Mouse (Mus musculus): ENCODE data around the gene Crmp1.

Crmp1 gene

DNA sequence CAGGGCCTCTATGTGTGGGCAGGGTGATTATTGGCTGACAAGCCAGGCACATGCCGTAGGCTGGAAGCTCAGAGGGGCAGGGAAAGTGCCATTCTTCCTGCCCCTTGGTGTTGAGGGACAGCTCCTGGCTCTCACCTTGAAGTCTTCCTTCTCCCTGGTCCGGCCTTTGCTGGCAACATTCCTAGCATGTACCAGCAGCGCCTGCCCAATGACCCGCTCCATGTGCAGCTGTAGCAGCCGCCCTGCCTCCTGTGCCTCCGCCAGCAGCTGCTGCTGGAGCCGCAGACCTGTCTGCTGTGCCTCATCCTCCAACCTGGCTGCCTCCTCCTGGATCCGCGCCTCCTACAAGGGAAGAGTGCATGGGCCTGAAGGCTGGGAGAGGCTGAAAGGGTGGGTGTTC lies 68.3 kb downstream of the Crmp1 start:
- DNase-seq: no peak

DNA sequence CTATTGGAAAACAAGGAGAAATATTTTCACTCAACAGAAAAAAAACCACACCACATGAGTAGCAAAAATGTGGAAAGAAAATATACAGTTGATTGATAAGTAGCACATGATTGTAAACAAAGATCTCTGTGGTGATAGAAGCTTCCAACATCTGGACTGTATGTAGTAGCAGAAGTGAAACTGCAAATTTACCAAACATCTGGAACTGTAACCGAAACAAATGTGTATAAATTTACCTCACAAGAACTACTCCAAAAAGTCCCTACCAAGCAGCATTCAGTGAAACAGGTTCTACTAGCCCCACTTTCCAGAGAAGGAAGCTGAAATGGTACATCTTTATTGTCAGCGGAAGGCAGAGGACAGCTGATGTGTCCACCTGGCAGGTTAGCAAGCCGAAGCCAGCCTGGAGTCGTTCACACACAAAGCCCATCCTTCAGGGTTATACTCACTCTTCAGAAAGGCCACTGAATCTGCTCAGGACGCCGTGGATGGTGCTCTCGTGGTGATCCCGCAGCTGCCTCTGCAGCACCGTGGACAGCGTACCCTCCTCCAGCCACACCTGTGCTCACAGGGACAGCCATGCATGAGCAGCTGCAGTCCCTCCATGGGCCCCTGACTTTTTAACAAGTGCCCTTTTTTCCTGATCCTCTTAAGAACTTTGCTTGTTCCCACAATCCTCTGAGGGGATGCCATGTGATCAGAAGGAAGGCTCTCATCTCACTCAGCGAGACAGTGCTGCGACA lies 71.4 kb downstream of the Crmp1 start:
- no peak for DNase-seq

DNA sequence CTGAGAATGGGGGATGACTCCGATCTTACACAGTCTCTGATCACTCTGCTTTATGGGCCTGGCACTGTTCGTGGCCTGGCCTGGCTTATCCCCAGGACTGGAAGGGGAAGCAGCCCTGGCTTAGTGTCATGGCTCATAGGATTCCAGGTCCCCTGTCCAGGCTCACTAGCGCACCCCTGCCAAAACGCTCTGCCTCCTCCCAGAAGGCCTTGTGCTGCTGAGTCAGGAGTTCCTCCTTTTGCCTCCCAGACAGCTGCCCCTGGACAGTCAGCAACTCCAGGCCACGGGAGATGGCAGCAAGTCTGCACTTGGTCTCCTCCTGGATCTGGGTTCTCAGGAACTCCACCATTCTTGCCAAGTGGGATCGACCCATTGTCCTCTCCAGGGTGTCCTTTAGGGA lies 77.0 kb downstream of the Crmp1 start:
- no peak for DNase-seq

DNA sequence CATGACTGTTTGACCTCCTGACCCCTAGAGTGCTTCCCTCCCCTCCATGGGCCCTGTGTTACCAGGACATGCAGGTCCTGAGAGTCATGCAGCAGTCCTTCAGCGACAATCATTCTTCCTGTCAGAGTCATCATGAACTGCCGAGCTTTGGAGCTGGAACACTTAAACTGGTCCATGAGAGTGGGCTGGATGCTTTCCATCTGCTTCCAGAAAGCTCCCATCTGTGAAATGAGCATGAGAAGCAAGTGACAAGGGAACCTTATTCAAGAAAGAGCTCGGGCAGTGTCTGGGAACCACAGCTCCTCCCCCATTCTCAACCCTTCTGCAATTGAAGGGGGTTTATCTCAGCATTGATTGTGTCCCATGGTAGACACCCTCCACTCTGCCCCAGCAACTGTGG lies 78.4 kb downstream of the Crmp1 start:
- DNase-seq: no peak

DNA sequence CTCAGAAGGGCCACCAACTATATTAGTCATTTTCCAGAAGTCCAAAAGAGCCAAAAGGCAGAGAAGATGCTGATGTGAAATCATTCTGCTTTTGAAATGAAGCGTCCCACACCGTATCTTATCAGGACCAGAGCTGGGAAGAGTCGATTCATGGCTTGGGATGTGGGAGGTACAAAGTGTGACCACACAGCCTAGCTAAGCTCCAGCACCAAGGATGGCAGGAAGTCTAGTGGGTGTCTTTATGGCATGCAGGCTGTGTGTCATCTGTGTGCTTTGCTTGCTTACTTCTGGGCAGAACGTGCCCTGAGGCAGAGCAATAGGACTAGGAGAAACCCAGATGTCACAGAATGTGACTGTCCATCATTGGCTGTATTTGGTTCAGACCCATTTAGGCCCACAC lies 79.0 kb downstream of the Crmp1 start:
- no peak for DNase-seq

DNA sequence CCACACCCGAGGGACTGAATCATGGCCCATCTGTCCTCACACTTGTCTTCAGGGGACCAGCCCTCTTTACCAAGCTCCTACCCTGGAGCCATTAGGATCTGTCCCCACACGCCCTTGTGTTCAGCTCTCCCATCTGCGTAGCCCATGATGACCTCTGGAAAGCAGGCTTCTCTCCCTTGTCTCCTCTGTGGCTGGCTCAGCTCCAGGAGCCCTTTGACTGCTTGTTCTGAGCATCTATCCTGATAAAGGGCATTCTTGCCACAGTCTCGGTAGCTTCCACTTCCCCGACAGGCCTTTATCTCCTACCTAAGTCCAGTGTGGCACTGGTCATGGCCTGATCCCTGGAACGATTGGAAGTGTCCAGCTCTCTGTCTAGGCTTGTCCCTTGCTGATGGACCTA lies 84.9 kb downstream of the Crmp1 start:
- no peak for DNase-seq

DNA sequence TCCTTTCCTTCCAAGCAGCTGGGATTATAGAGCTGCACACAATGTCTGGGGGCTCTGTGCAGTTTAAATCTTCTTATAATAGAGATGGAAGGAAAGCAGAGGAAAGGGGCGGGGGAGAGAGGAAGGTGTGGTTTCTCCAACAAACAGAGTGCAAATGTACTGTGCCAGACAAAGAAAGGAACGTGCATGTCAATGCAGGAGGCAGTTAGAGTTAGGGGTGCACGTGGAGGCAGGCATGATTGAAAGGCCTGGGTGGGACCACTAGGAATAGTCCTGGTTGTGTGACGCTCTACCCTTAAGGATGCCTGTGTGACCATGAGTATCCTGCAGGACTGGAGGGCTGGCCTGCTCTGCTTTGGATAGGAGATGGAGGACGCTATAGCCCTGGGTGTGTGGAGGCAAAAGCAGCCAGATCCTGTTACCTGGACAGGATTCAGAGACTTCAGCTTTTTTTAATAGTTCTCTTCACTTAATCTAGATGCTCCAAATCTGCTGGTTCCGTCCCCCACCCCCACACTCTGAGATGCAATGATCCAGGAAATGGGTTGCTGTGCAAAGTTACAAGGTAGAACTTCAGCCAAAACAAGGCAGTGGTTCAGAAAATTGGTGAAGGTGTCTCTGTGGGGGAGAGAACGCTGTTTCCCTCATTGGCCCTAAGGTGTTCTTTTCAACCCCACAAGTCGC lies 88.9 kb downstream of the Crmp1 start:
- DNase-seq: no peak

DNA sequence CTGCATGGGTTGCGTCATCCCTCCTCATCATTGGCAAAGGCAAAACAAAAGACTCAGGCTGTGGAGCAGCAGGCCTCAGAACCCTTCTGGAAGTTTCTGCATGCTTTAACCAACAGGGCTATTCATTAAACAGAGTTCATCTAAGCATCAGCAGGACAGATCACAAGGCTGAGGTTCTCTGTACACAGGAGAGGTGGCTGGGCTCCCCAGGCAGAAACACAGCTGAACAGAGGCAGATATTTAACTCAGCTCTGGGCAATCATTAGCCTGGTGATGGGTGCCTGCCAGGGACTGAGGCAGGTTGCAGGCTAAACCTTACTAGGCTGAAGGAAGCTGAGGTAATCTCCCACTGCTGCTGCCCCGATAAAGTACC lies 89.4 kb downstream of the Crmp1 start:
- DNase-seq: no peak

DNA sequence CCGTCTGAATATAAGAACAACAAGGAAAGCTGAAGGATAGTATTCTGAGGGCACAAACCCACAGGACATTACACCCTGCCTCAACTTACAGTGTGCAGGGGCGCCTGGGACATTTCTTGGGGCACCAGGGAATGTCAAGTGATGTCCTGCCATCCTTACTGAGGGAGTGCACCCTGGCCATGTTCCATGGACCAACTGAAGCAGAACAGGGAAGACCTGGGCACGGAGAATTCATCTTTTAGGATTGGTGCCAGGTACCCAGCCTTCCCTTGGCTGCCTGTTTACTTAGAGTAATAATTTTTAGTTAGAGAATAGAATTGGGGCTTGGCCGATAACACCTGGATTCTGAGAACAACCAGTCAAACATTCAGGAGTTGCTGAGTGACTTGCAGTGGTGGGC lies 90.3 kb downstream of the Crmp1 start:
- DNase-seq: no peak

DNA sequence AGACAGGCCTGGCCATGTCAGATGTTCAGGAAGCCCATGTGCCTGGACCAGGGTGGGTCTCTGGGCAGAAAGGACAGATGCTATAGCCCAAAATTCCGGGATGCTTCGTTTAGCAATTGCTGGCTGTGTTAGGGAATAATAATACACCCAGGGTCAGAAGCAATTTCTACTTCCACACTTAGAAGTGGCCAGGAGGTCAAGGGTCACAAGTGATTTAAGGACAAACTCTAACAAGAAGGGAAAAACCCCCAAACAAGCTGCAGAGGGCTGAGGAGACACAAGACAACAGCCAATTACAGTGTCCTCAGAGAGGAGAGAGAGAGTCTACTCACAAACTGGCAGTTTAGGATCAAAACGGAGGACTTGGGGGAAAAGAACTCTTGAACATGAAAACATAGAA lies 93.3 kb downstream of the Crmp1 start:
- DNase-seq: no peak

DNA sequence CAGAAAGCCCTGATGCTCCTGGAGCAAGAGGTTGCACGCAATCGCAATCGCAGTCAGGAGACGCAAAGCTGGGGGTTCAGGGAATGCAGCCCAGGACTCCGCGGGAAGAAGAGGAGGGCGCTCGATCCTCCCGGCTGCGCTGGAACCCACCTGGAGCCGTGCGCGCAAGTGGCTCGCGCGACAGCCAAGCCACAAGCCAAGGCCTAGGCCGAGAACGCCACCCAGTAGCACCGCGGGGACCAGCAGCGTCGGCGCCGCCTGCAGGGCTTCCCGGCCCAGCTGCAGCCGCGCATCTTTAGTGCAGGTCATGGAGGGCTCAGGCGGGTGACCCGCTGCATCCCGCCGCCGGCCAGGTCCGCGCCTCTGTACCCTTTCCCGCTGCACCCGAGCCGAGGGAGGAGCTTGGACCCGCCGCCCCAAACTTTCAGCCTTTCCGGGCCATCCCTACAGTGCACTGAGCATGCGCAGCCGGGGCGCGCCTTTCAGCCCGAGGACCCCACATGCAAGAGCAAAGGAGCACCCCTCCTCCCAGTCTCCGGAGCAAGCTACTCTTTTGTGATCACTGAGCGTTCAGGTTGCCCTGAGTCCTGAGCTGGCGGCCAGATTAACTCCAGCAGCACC lies 94.9 kb downstream of the Crmp1 start, which contains the start of gene Evc:
TSS of gene Evc (minus strand) at position 410 of the 621 bp plus-strand sequence.
- DNase-seq: peak; percentile 5

DNA sequence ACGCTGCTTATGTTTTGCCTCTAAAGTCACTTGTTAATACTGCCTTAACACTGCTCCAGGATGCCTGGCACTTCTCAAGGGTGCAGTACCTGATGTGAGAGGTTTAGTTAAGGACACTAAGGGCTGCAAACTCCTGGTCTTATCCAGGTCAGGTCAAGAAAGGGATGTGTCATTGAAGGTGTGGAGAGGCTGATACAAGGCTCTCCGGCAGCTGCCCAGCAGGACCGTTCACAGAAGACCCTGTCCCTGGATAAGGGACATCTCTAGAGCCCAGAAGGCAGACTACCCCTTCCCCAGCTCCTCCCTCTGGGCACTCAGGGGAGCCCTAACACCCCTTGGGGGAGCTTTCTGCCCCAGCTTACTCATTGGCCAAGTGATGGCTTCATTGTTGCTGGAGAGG lies 96.0 kb downstream of the Crmp1 start:
- no peak for DNase-seq

DNA sequence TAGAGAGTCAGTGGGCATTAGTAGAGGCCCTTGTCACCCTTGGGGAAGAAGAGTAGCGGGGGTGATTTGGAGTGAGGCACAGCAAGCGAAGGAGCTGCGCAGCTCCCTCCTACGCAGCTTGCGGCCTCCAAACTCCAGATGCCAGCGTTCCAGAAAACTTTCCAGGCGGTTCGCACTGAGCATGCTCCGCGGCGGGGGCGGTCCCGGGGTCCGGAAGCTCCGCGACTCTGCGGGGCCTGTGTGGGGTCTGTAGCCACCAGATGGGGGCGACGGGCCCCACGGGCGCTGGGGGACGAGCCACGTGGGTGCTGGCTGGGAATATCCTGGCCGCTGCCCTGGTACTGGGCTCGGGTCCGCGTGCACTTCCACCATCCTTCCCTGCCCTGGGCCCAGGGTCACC lies 96.5 kb downstream of the Crmp1 start, which contains the start of gene Evc2:
TSS of gene Evc2 (plus strand) at position 212 of the 400 bp plus-strand sequence.
- peak; percentile 1 for DNase-seq
